Mouse (Mus musculus) hindbrain, embryonic 14.5 days (tissue): Measurements from ENCODE around the gene Zzef1. TPM values are rescaled to one million over a fixed set of nuclear protein-coding genes. Genes with fewer than 3 reads are reported as not detected.

Experiments used
- ATAC-seq: fragments of 200-750 bp; cut with Nextera tagmentation; 2 replicates; pipeline ENCODE4 v1.8.0; 2017; ENCODE audit warnings: moderate number of reproducible peaks, mild to moderate bottlenecking, moderate TSS enrichment, moderate library complexity; ENCODE audit not compliant: low FRiP score
- DNase-seq: peaks from one replicate; pipeline ENCODE4 v3.0.0-alpha.2; 2015; ENCODE audit warnings: low spot score
- H3K27ac ChIP-seq: fragments of 300-500 bp; sonication (generic); 2 replicates; pipeline ENCODE4 v1.5.1; 2014; ENCODE audit warnings: mild to moderate bottlenecking, moderate library complexity
- H3K27me3 ChIP-seq: fragments of 300-500 bp; sonication (generic); 2 replicates; pipeline ENCODE4 v1.6.1; 2014; ENCODE audit warnings: mild to moderate bottlenecking, low read length, mixed read lengths; ENCODE audit not compliant: control insufficient read depth, insufficient read depth
- H3K36me3 ChIP-seq: fragments of 300-500 bp; sonication (generic); replicated peaks from 2 replicates; pipeline ENCODE4 v1.6.1; 2014; ENCODE audit not compliant: control insufficient read depth, insufficient read depth
- H3K4me1 ChIP-seq: fragments of 300-500 bp; sonication (generic); replicated peaks from 2 replicates; pipeline ENCODE4 v1.6.1; 2014; ENCODE audit warnings: antibody characterized with exemption, low read length, mixed read lengths; ENCODE audit not compliant: control insufficient read depth, insufficient read depth
- H3K4me2 ChIP-seq: fragments of 300-500 bp; sonication (generic); replicated peaks from 2 replicates; pipeline ENCODE4 v1.6.1; 2014; ENCODE audit warnings: mild to moderate bottlenecking, moderate library complexity
- H3K4me3 ChIP-seq: fragments of 300-500 bp; sonication (generic); replicated peaks from 2 replicates; pipeline ENCODE4 v1.5.1; 2014; ENCODE audit warnings: mild to moderate bottlenecking, low read length
- H3K9ac ChIP-seq: fragments of 300-500 bp; sonication (generic); 2 replicates; pipeline ENCODE4 v1.6.1; 2014
- H3K9me3 ChIP-seq: fragments of 300-500 bp; sonication (generic); 2 replicates; pipeline ENCODE4 v1.6.1; 2016; ENCODE audit warnings: low read length; ENCODE audit not compliant: control insufficient read depth
- WGBS: fragments of 180-500 bp; shearing (Covaris S2); extraction: QIAGEN DNeasy Blood & Tissue Kit; methylation state at CpG from one replicate; pipeline ENCODE4 v1.1.7; 2014; 5-methylcytosine and 5-hydroxymethylcytosine counted together
- polyA plus RNA-seq: library from polyadenylated mRNA; unstranded; fragments of >200 nt; fragmentation: Nextera tagmentation; extraction: Ambion mirVana; gene quantifications from 2 replicates; pipeline ENCODE4 v1.2.1, GENCODE M21; 2014

The Zzef1 gene
- polyA plus RNA-seq: 16.4 and 18.5 TPM in 2 replicates

DNA sequence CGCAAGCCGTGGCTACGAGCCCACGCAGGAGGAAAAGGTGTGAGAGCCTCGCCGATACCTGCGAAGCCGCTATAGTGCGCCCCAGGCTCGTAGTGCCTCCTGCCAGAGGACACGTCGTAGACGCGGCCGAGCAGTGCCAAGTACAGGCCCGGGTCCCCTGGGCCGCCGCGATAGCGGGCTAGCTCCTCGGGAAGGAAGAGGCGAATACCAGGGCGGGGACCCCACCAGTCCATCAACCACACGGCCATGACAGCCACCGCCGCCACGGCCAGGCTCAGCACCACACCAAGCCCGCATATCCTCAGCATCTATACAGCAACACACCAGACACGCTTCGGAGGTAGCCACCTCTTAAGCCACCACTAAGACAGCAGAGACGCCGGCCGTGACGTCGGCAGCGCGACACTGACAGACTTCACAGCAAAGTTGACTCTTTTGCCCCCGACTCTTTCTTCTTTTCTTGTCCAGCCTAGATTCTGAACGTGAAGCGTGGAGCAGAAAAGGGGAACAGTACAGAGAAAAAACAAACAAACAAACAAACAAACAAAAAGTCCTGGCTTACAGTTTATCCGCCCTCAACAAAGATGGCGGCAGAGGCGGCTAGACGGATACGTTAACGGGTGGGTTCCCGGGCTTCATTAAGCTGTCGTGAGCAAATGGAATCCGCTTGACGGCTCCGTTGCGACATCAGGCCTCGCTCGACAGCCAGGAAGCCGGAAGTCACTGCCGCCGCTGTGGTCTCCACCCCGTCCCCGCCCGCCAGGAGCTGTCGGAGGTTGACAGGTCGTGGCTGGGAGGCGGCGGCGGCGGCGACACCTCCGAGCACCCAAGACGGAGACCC is at the start of gene Zzef1, which contains the start of gene Cyb5d2:
TSS of gene Zzef1 (plus strand) at position 772 of the 841 bp plus-strand sequence.
TSS of gene Cyb5d2 (minus strand) at position 688 of the 841 bp plus-strand sequence.
- peak within 1 kb of the TSS; percentile 89 for H3K27ac ChIP-seq
- peak within 1 kb of the TSS; percentile 97 for H3K4me3 ChIP-seq
- H3K4me1 ChIP-seq: peaks cover 23% of the 10 kb centered on the region
- H3K9ac ChIP-seq: peak within 1 kb of the TSS; percentile 86
- peak within 1 kb of the TSS; percentile 61 for H3K4me2 ChIP-seq
- ATAC-seq (peak; percentile 94), DNase-seq (peak; percentile 94)
- no peaks in the 10 kb centered on the region for H3K9me3 ChIP-seq
- no peaks in the 10 kb centered on the region for H3K27me3 ChIP-seq
- WGBS: under 1% methylated on average over 62 of the region's 69 CpGs
- H3K36me3 ChIP-seq: no peaks in the 10 kb centered on the region

DNA sequence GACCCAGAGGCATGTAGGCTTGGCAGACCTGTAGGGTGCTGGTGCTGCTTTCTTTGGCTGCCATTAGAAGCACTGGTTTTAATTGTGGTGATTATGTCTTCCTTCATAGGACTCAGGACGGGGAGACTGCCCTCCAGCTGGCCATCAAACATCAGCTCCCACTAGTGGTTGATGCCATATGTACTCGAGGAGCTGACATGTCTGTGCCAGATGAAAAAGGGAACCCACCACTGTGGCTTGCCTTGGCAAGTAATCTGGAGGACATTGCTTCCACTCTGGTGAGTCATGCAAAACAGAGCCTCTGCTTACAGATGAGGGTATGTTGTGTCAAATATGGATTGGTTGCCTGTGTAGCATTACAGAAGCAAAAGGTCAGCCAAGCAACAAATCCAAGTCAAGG is 44.1 kb upstream of the Zzef1 start:
- H3K36me3 ChIP-seq: peaks cover 100% of the 10 kb centered on the region

DNA sequence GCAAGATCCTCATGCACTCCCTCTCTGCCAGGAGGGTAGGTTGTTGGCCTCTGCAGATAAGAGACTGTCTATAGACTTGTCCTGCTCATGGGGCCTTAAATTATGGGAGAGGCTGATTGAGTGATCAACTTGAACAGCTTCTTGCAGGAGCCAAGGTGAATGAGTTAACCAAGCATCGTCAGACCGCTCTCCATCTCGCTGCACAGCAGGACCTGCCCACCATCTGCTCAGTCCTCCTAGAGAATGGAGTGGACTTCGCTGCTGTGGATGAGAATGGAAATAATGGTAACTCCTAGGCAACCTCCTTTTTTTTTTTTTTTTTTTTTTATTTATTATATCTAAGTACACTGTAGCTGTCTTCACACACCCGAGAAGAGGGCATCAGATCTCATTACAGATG is 37.7 kb upstream of the Zzef1 start:
- no peaks in the 10 kb centered on the region for H3K27me3 ChIP-seq
- H3K9ac ChIP-seq: no peak overlapping the region
- peaks cover 100% of the 10 kb centered on the region for H3K36me3 ChIP-seq
- ATAC-seq (no peak), DNase-seq (no peak)
- no peak overlapping the region for H3K4me2 ChIP-seq
- H3K4me1 ChIP-seq: no peaks in the 10 kb centered on the region
- WGBS: 90% methylated on average over 5 of the region's 5 CpGs
- no peak overlapping the region for H3K27ac ChIP-seq
- no peaks in the 10 kb centered on the region for H3K9me3 ChIP-seq
- H3K4me3 ChIP-seq: no peak overlapping the region

More for the DNA sequence above, 44.1 kb upstream of the Zzef1 start:
- DNase-seq (no peak), ATAC-seq (no peak)
- no peak overlapping the region for H3K4me2 ChIP-seq
- no peaks in the 10 kb centered on the region for H3K9me3 ChIP-seq
- H3K9ac ChIP-seq: no peak overlapping the region
- H3K27me3 ChIP-seq: no peaks in the 10 kb centered on the region
- no peaks in the 10 kb centered on the region for H3K4me1 ChIP-seq
- no peak overlapping the region for H3K27ac ChIP-seq
- no peak overlapping the region for H3K4me3 ChIP-seq
- 51% methylated on average over 2 of the region's 2 CpGs for WGBS

DNA sequence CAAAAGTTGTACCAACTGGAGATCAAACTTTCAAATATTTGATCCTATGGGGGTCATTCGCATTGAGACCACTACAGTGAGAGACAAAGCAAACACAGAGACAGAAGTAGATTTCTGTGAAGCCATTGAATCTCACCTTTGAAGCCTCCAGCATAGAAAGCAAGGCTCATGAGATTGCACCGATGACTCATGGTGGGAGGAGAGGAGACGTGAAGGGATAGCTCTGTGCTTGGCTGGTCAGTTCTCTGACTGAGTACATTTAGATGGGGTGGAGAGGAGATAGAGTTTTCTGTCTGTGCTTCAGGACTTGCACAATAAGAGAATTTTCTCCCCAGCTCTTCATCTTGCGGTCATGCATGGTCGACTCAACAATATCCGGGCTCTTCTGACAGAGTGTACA is 36.4 kb upstream of the Zzef1 start:
- Histone ChIP-seq H3K4me2 (no peak overlapping the region), H3K36me3 (peaks cover 100% of the 10 kb centered on the region), H3K9ac (no peak overlapping the region), H3K27ac (no peak overlapping the region), H3K27me3 (no peaks in the 10 kb centered on the region), H3K9me3 (no peaks in the 10 kb centered on the region), H3K4me1 (no peaks in the 10 kb centered on the region), H3K4me3 (no peak overlapping the region)
- no peak for ATAC-seq
- WGBS: 97% methylated on average over 6 of the region's 6 CpGs
- no peak for DNase-seq

DNA sequence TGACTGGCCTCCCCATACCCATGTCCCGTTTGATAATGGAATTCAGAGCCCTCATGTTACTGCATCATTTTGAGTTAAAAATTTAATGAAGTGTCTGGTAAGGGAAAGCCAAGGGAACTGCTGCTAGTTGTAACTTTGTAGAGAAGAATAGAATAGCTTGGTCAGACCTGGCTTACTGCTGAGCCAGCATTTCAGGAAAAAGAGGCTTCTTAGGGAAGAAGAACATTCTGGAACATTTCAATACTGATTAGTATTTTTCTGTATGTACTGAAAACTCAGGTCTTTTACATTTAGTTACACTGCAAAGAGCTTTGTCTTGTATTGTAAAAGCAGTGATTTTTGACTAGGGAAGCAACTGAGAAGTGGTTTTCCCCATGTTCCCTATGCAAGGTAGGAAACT is 35.2 kb upstream of the Zzef1 start:
- no peak overlapping the region for H3K4me2 ChIP-seq
- no peaks in the 10 kb centered on the region for H3K27me3 ChIP-seq
- no peak overlapping the region for H3K27ac ChIP-seq
- H3K9me3 ChIP-seq: no peaks in the 10 kb centered on the region
- no peak overlapping the region for H3K9ac ChIP-seq
- DNase-seq: no peak
- peaks cover 90% of the 10 kb centered on the region for H3K36me3 ChIP-seq
- no peak for ATAC-seq
- H3K4me3 ChIP-seq: no peak overlapping the region
- no peaks in the 10 kb centered on the region for H3K4me1 ChIP-seq
- WGBS: 91% methylated on average over 1 of the region's 1 CpGs

DNA sequence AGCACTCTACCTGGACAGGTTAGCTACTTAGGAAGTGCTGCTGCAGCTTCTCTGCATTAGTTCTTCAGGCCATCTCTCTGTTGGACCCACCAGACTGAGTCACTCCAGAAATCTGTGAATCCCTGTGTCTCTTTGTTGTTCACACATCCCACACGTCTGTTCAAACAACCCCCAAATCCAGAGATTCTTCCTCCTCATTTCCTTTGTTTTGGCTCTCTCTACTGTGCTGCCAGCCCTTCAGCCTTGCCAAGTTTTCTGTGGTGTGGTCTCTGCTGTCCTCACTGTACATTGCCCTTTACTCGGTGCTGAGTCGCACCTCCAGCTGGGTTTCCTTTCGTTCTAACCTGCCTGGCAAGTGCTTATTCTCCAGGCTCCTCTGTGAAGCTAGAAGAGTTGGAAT is 31.8 kb upstream of the Zzef1 start:
- no peak overlapping the region for H3K4me3 ChIP-seq
- H3K9ac ChIP-seq: no peak overlapping the region
- DNase-seq (no peak), ATAC-seq (no peak)
- H3K4me2 ChIP-seq: no peak overlapping the region
- no peaks in the 10 kb centered on the region for H3K4me1 ChIP-seq
- no peak overlapping the region for H3K27ac ChIP-seq
- no peaks in the 10 kb centered on the region for H3K27me3 ChIP-seq
- 92% methylated on average over 4 of the region's 4 CpGs for WGBS
- H3K9me3 ChIP-seq: no peaks in the 10 kb centered on the region
- H3K36me3 ChIP-seq: peaks cover 79% of the 10 kb centered on the region

DNA sequence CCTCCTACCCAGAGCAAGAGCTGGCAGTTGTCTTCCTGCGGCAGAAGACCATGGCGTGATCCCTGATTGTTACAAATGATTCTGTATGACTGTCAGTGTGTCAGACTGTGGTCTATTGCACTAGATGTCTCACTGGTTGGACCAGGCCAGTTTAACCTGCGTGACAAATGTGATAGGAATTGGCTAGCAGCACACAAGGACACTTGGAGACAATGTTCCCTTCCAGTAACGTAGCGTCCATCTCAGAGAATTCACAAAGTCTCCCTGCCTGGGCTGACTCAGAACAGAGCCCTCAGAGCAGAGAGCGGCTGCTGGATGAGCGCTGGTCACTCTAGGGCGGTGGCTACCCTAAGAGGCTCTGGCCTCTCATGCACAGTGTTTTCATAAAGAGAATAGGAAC is 28.3 kb upstream of the Zzef1 start:
- no peak overlapping the region for H3K4me2 ChIP-seq
- no peak overlapping the region for H3K27ac ChIP-seq
- H3K4me3 ChIP-seq: no peak overlapping the region
- DNase-seq: no peak
- no peak for ATAC-seq
- H3K9me3 ChIP-seq: no peaks in the 10 kb centered on the region
- no peak overlapping the region for H3K9ac ChIP-seq
- H3K36me3 ChIP-seq: peaks cover 57% of the 10 kb centered on the region
- 92% methylated on average over 8 of the region's 8 CpGs for WGBS
- H3K4me1 ChIP-seq: no peaks in the 10 kb centered on the region
- H3K27me3 ChIP-seq: no peaks in the 10 kb centered on the region

DNA sequence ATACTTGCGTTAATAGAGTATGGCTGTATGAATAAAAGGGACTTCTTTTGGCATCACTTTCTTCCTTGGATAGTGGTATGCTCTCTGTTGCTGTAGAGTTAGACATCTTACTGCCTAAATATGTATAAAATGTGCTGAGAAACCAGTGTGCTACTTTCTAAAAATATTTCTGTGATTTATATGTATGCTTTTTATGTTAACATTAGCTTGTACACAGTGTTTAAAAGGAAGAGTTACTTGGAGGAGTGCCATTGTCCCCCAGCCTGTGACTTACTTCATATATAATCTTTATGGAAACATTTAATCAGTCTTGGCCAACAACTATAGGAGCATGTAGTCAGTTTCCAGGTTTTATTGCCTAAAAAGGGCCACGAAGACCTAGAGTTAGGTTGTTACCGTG is 27.0 kb upstream of the Zzef1 start:
- DNase-seq: no peak
- Histone ChIP-seq H3K27me3 (no peaks in the 10 kb centered on the region), H3K4me1 (no peaks in the 10 kb centered on the region), H3K27ac (no peak overlapping the region), H3K4me2 (no peak overlapping the region), H3K4me3 (no peak overlapping the region), H3K9ac (no peak overlapping the region), H3K9me3 (no peaks in the 10 kb centered on the region), H3K36me3 (peaks cover 43% of the 10 kb centered on the region)
- 97% methylated on average over 3 of the region's 3 CpGs for WGBS
- ATAC-seq: no peak

DNA sequence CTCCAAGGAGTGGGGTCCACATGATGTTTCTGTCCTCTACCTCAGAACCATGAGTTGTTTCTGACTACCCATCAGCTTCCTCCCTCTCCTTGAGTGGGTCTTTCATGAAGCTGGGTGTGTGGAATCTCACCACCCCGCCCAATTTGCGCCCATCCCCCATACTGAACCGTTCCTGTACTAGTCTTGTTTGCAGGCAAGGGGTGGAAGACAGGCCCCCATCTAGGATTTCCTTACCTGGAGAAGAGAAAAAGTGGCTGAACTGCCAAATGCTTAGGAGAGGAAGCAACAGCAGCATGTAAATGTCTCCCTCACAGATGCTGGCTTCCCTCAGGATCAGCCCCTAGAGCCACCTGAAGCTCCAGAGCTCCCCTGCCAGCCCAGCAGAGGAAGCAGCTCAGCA is 25.7 kb upstream of the Zzef1 start:
- no peak for DNase-seq
- no peaks in the 10 kb centered on the region for H3K27me3 ChIP-seq
- 90% methylated on average over 3 of the region's 3 CpGs for WGBS
- H3K9me3 ChIP-seq: no peaks in the 10 kb centered on the region
- H3K9ac ChIP-seq: no peak overlapping the region
- H3K27ac ChIP-seq: no peak overlapping the region
- peaks cover 36% of the 10 kb centered on the region for H3K36me3 ChIP-seq
- H3K4me3 ChIP-seq: no peak overlapping the region
- ATAC-seq: no peak
- no peak overlapping the region for H3K4me2 ChIP-seq
- H3K4me1 ChIP-seq: no peaks in the 10 kb centered on the region
